Mouse (Mus musculus): ENCODE data around the gene Vmn2r102. TPM values are rescaled to one million over a fixed set of nuclear protein-coding genes. Genes with fewer than 3 reads are reported as not detected.

Vmn2r102 gene
- polyA plus RNA-seq (2016; fragmentation: Nextera tagmentation; extraction: Ambion mirVana): not detected in 2 replicates

DNA sequence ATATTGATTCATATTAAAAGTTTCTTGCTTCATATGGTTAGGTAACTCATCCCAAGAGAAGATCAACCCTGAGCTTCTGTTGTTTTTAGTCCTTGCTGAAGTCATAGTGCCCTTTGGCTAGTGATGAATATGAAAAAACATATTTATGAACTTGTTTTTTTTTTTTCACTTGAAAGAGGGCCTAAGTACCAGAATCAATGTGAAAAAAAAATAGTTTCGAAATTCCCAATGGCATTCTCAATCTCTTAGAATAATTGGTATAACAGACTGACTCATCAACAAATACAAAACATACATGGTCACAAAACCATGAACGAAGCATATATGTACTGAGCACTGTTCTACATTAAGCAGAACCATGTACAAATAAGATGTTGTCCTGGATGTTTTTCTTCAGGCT is at the start of gene Vmn2r102:
Gene Vmn2r102 (plus strand): TSS at position 301 of the 400 bp plus-strand sequence.
- H3K27ac ChIP-seq: no peak within 1 kb of the TSS
- no peak for ATAC-seq (ENCODE audit: low FRiP score)
- 65% methylated on average over 2 of the region's 2 CpGs for WGBS
- no peaks in the 10 kb centered on the region for H3K9me3 ChIP-seq (replicated peaks)
- H3K36me3 ChIP-seq: no peaks in the 10 kb centered on the region
- H3K4me1 ChIP-seq: no peaks in the 10 kb centered on the region
- H3K4me2 ChIP-seq (replicated peaks): no peak within 1 kb of the TSS
- no peak within 1 kb of the TSS for H3K4me3 ChIP-seq
- no peaks in the 10 kb centered on the region for H3K27me3 ChIP-seq
- H3K9ac ChIP-seq: no peak within 1 kb of the TSS

DNA sequence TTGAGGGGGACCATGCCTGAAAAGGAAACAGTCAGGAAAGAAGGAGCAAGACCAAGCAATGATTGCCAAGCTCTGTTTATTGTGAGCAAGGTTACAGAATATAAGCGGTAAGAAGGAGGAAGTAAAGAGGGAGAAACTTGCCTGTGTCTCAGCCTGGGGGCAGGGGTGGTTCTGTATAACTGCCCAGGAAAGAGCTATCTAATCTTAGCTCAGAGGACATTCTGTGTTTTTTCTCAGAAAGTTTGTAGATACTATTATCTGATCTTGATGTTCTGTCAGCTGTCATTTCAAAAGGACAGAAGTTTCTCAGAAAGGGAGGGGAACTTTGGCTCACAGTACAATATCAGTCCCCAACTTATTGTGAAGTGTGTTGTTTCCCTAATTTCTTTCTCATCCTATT is 30.8 kb upstream of the Vmn2r102 start:
- H3K36me3 ChIP-seq: no peaks in the 10 kb centered on the region
- ATAC-seq (ENCODE audit: low FRiP score): no peak
- H3K4me2 ChIP-seq (replicated peaks): no peak overlapping the region
- no peak overlapping the region for H3K9ac ChIP-seq
- no peaks in the 10 kb centered on the region for H3K4me1 ChIP-seq
- H3K4me3 ChIP-seq: no peak overlapping the region
- no peaks in the 10 kb centered on the region for H3K27me3 ChIP-seq
- peaks cover 43% of the 10 kb centered on the region for H3K9me3 ChIP-seq (replicated peaks)
- H3K27ac ChIP-seq: no peak overlapping the region
- WGBS: 100% methylated on average over 1 of the region's 1 CpGs

DNA sequence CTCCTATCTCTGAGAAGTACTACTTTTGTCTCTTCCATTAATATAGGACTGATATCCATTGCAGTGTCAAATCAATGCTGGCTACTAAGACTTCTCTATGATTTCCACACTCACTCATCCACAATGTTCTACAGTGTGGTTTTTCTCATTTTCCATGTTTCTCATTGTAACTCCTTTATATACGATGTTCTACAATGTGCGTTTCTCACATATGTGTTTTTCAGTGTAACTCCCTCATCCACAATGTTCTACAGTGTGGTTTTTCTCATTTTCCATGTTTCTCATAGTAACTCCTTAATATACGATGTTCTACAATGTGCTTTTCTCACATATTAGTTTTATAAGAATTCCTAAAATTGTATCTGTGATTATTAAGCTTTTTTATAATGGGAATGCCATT is 1.7 kb upstream of the Vmn2r102 start:
- ATAC-seq (ENCODE audit: low FRiP score): no peak
- Histone ChIP-seq H3K27ac (no peak overlapping the region), H3K9ac (no peak overlapping the region), H3K36me3 (no peaks in the 10 kb centered on the region), H3K4me1 (no peaks in the 10 kb centered on the region), H3K9me3 (replicated peaks) (no peaks in the 10 kb centered on the region), H3K4me2 (replicated peaks) (no peak overlapping the region), H3K27me3 (no peaks in the 10 kb centered on the region), H3K4me3 (no peak overlapping the region)
- 47% methylated on average over 3 of the region's 3 CpGs for WGBS

DNA sequence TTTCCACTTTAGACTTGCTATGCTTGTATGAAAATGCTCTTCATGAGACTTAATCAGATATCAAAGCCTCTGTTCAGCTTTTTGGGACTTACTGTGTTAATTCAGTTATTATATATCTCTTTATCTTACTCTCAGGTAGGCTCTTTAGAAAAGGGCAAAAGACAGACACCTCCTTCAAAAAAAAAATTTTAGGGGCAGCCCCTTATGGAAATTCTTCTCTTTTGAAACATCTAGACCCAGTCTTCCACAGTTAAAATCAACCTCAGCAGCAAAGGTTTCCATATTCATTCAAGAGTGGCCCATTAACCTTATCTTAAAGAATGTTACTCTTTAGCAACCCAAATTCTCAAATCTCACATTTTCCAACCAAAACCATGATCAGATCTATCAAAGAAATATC is 31.9 kb downstream of the Vmn2r102 start:
- Histone ChIP-seq H3K9me3 (replicated peaks) (peaks cover 14% of the 10 kb centered on the region), H3K27me3 (no peaks in the 10 kb centered on the region), H3K9ac (no peak overlapping the region), H3K36me3 (no peaks in the 10 kb centered on the region), H3K4me1 (no peaks in the 10 kb centered on the region), H3K4me2 (replicated peaks) (no peak overlapping the region), H3K27ac (no peak overlapping the region), H3K4me3 (no peak overlapping the region)
- ATAC-seq (ENCODE audit: low FRiP score): no peak

Other genes with a start within 250 kb of the Vmn2r102 start
- not detected in 2 replicates for gene Vmn2r100, start 155.6 kb upstream of the Vmn2r102 start, polyA plus RNA-seq (2016; fragmentation: Nextera tagmentation; extraction: Ambion mirVana)
- not detected in 2 replicates for gene Vmn2r101, start 83.1 kb upstream of the Vmn2r102 start, polyA plus RNA-seq (2016; fragmentation: Nextera tagmentation; extraction: Ambion mirVana)
- gene Vmn2r103, start 113.0 kb downstream of the Vmn2r102 start, polyA plus RNA-seq (2016; fragmentation: Nextera tagmentation; extraction: Ambion mirVana): not detected in 2 replicates

Measured in hindbrain, embryonic 12.5 days (tissue).